Mouse (Mus musculus): ENCODE results near the gene Igfbp2. TPM values are rescaled to one million over a fixed set of nuclear protein-coding genes. Genes with fewer than 3 reads are reported as not detected.

Gene Igfbp2
- polyA plus RNA-seq, 1 experiment from 2014 or later: 148 TPM

- peaks cover 16% of the 10 kb centered on the region for H3K4me1 ChIP-seq (ENCODE audit: control insufficient read depth, insufficient read depth, low read length)
These were observed 46.5 kb downstream of the Igfbp2 start for GRCm38 (mm10) chr1:72870615-72871336.

GRCm38 (mm10) chr1:72871337-72871696 is 47.0 kb downstream of the Igfbp2 start:
- H3K27ac ChIP-seq (ENCODE audit: low read depth, low read length): no peak overlapping the region; the same call in 1 of the 2 replicates
- WGBS: 0% methylated on average over 6 of the region's 6 CpGs

More at GRCm38 (mm10) chr1:72870615-72871336, 46.5 kb downstream of the Igfbp2 start:
- ATAC-seq (ENCODE audit: low FRiP score, low TSS enrichment): peak; percentile 34
- peak overlapping the region; percentile 91 for H3K4me2 ChIP-seq (replicated peaks; ENCODE audit: low read depth, low read length)
- peak overlapping the region; percentile 18; the same call in 1 of the 2 replicates for H3K9ac ChIP-seq (ENCODE audit: low read depth, low read length)
- H3K27ac ChIP-seq (ENCODE audit: low read depth, low read length): peak overlapping the region; percentile 57
- H3K36me3 ChIP-seq (ENCODE audit: control insufficient read depth, insufficient read depth, low read length): peaks cover 9% of the 10 kb centered on the region; the same call in 1 of the 2 replicates
- under 1% methylated on average over 20 of the region's 20 CpGs for WGBS
- H3K4me3 ChIP-seq (ENCODE audit: low read length): peak overlapping the region; percentile 68
- H3K27me3 ChIP-seq (ENCODE audit: control insufficient read depth, insufficient read depth, low read length): no peaks in the 10 kb centered on the region; the same call in 1 of the 2 replicates
- no peaks in the 10 kb centered on the region for H3K9me3 ChIP-seq (ENCODE audit: control insufficient read depth, low read length)

GRCm38 (mm10) chr1:72871697-72872411 is 47.6 kb downstream of the Igfbp2 start:
- no peak for ATAC-seq (ENCODE audit: low FRiP score, low TSS enrichment)
- H3K9me3 ChIP-seq (ENCODE audit: control insufficient read depth, low read length): no peaks in the 10 kb centered on the region
- H3K27me3 ChIP-seq (ENCODE audit: control insufficient read depth, insufficient read depth, low read length): no peaks in the 10 kb centered on the region; the same call in none of the 2 replicates
- H3K36me3 ChIP-seq (ENCODE audit: control insufficient read depth, insufficient read depth, low read length): peaks cover 4% of the 10 kb centered on the region; the same call in 1 of the 2 replicates
- WGBS: under 1% methylated on average over 34 of the region's 34 CpGs
- peaks cover 20% of the 10 kb centered on the region for H3K4me1 ChIP-seq (ENCODE audit: control insufficient read depth, insufficient read depth, low read length)
- peak overlapping the region; percentile 58; the same call in 1 of the 2 replicates for H3K9ac ChIP-seq (ENCODE audit: low read depth, low read length)
- H3K4me3 ChIP-seq (ENCODE audit: low read length): peak overlapping the region; percentile 68
- H3K27ac ChIP-seq (ENCODE audit: low read depth, low read length): no peak overlapping the region; the same call in 1 of the 2 replicates
- H3K4me2 ChIP-seq (replicated peaks; ENCODE audit: low read depth, low read length): peak overlapping the region; percentile 91

More at GRCm38 (mm10) chr1:72871337-72871696, 47.0 kb downstream of the Igfbp2 start:
- H3K27me3 ChIP-seq (ENCODE audit: control insufficient read depth, insufficient read depth, low read length): no peaks in the 10 kb centered on the region; the same call in 1 of the 2 replicates
- H3K4me1 ChIP-seq (ENCODE audit: control insufficient read depth, insufficient read depth, low read length): peaks cover 20% of the 10 kb centered on the region
- H3K4me3 ChIP-seq (ENCODE audit: low read length): peak overlapping the region; percentile 68
- peak; percentile 1; the same call in 1 of the 2 replicates for ATAC-seq (ENCODE audit: low FRiP score, low TSS enrichment)
- H3K9ac ChIP-seq (ENCODE audit: low read depth, low read length): peak overlapping the region; percentile 58; the same call in 1 of the 2 replicates
- H3K4me2 ChIP-seq (replicated peaks; ENCODE audit: low read depth, low read length): peak overlapping the region; percentile 91
- H3K9me3 ChIP-seq (ENCODE audit: control insufficient read depth, low read length): no peaks in the 10 kb centered on the region
- peaks cover 8% of the 10 kb centered on the region; the same call in 1 of the 2 replicates for H3K36me3 ChIP-seq (ENCODE audit: control insufficient read depth, insufficient read depth, low read length)

DNA sequence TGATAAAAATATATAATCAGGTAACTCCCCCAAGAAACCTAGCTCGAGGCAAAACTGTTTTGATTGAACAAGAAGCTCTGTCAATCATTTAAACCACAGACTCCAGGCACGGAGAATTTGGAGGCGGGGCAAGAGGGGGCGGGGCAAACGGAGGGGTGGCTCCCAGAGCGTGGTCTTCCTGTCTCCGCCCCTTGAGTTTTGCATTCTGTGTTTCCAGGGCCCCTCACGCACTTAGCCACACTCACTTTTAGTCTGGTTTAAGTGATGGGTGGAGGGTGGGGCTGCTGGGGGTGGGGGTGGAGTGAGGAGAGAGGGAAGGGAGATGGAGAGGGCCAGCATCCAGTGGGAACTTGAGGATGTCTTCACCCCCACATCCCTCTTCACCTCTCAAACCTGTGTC is 48.2 kb downstream of the Igfbp2 start:
- Histone ChIP-seq H3K9ac (ENCODE audit: low read depth, low read length) (peak overlapping the region; percentile 85; the same call in 1 of the 2 replicates), H3K27ac (ENCODE audit: low read depth, low read length) (peak overlapping the region; percentile 88; the same call in 1 of the 2 replicates), H3K36me3 (ENCODE audit: control insufficient read depth, insufficient read depth, low read length) (peaks cover 2% of the 10 kb centered on the region; the same call in 1 of the 2 replicates), H3K27me3 (ENCODE audit: control insufficient read depth, insufficient read depth, low read length) (no peaks in the 10 kb centered on the region; the same call in none of the 2 replicates), H3K4me1 (ENCODE audit: control insufficient read depth, insufficient read depth, low read length) (peaks cover 20% of the 10 kb centered on the region), H3K4me3 (ENCODE audit: low read length) (peak overlapping the region; percentile 68), H3K4me2 (replicated peaks; ENCODE audit: low read depth, low read length) (peak overlapping the region; percentile 91), H3K9me3 (ENCODE audit: control insufficient read depth, low read length) (no peaks in the 10 kb centered on the region)
- WGBS: under 1% methylated on average over 8 of the region's 8 CpGs
- peak; percentile 48 for ATAC-seq (ENCODE audit: low FRiP score, low TSS enrichment)

DNA sequence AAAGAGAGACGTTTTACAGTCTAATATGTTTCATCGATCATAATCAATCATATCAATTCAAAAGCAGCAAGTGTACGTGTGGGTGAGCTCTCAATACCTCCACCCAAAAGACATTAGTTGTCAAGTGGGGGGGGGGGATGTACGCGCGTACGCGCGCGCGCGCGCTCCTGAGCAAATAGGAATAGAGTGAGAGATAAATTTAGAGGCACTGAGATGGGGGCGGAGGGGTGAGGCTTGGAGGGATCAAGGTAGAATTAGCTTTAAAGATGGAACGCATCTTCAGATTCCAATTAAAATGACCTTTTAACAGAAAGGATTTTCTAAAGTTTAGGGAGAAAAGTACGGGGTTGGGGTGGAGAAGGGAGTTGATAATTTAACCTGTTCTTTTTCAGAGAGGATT is 48.8 kb downstream of the Igfbp2 start:
- peak overlapping the region; percentile 85 for H3K9ac ChIP-seq (ENCODE audit: low read depth, low read length)
- no peak for ATAC-seq (ENCODE audit: low FRiP score, low TSS enrichment)
- peak overlapping the region; percentile 91 for H3K4me2 ChIP-seq (replicated peaks; ENCODE audit: low read depth, low read length)
- H3K4me1 ChIP-seq (ENCODE audit: control insufficient read depth, insufficient read depth, low read length): peaks cover 20% of the 10 kb centered on the region
- H3K9me3 ChIP-seq (ENCODE audit: control insufficient read depth, low read length): no peaks in the 10 kb centered on the region
- H3K27ac ChIP-seq (ENCODE audit: low read depth, low read length): peak overlapping the region; percentile 88
- no peaks in the 10 kb centered on the region; the same call in none of the 2 replicates for H3K27me3 ChIP-seq (ENCODE audit: control insufficient read depth, insufficient read depth, low read length)
- no peaks in the 10 kb centered on the region for H3K36me3 ChIP-seq (ENCODE audit: control insufficient read depth, insufficient read depth, low read length)
- H3K4me3 ChIP-seq (ENCODE audit: low read length): peak overlapping the region; percentile 68
- under 1% methylated on average over 16 of the region's 16 CpGs for WGBS

GRCm38 (mm10) chr1:72873511-72874286 is 49.4 kb downstream of the Igfbp2 start:
- peak overlapping the region; percentile 88 for H3K27ac ChIP-seq (ENCODE audit: low read depth, low read length)
- peak overlapping the region; percentile 68 for H3K4me3 ChIP-seq (ENCODE audit: low read length)
- H3K9ac ChIP-seq (ENCODE audit: low read depth, low read length): peak overlapping the region; percentile 85
- no peaks in the 10 kb centered on the region for H3K9me3 ChIP-seq (ENCODE audit: control insufficient read depth, low read length)
- H3K4me1 ChIP-seq (ENCODE audit: control insufficient read depth, insufficient read depth, low read length): peaks cover 21% of the 10 kb centered on the region
- no peaks in the 10 kb centered on the region for H3K36me3 ChIP-seq (ENCODE audit: control insufficient read depth, insufficient read depth, low read length)
- under 1% methylated on average over 43 of the region's 43 CpGs for WGBS
- H3K27me3 ChIP-seq (ENCODE audit: control insufficient read depth, insufficient read depth, low read length): no peaks in the 10 kb centered on the region; the same call in none of the 2 replicates
- H3K4me2 ChIP-seq (replicated peaks; ENCODE audit: low read depth, low read length): peak overlapping the region; percentile 91
- peak; percentile 5; the same call in 1 of the 2 replicates for ATAC-seq (ENCODE audit: low FRiP score, low TSS enrichment)

- H3K27ac ChIP-seq (ENCODE audit: low read depth, low read length): peak within 1 kb of the TSS; percentile 88
- H3K27me3 ChIP-seq (ENCODE audit: control insufficient read depth, insufficient read depth, low read length): no peaks in the 10 kb centered on the region; the same call in none of the 2 replicates
- peak within 1 kb of the TSS; percentile 91 for H3K4me2 ChIP-seq (replicated peaks; ENCODE audit: low read depth, low read length)
- no peaks in the 10 kb centered on the region for H3K9me3 ChIP-seq (ENCODE audit: control insufficient read depth, low read length)
- H3K4me1 ChIP-seq (ENCODE audit: control insufficient read depth, insufficient read depth, low read length): peaks cover 28% of the 10 kb centered on the region
- no peaks in the 10 kb centered on the region for H3K36me3 ChIP-seq (ENCODE audit: control insufficient read depth, insufficient read depth, low read length)
- peak; percentile 45 for ATAC-seq (ENCODE audit: low FRiP score, low TSS enrichment)
- peak within 1 kb of the TSS; percentile 68 for H3K4me3 ChIP-seq (ENCODE audit: low read length)
- WGBS: under 1% methylated on average over 37 of the region's 38 CpGs
- peak within 1 kb of the TSS; percentile 85 for H3K9ac ChIP-seq (ENCODE audit: low read depth, low read length)
These were observed 50.2 kb downstream of the Igfbp2 start, which contains the start of gene Igfbp5 for GRCm38 (mm10) chr1:72874287-72875211. TSS of gene Igfbp5 (minus strand) at chr1:72874884.

Measured in kidney, embryonic 14.5 days (tissue).